Mouse (Mus musculus) C2C12 (cell line): ENCODE data around the gene Aanat. TPM values are rescaled to one million over a fixed set of nuclear protein-coding genes. Genes with fewer than 3 reads are reported as not detected.

Experiments
- H3K27me3 ChIP-seq: one replicate; pipeline ENCODE4 v1.6.1; 2011; ENCODE audit not compliant: control insufficient read depth, insufficient read depth, insufficient read length
- H3K36me3 ChIP-seq: one replicate; pipeline ENCODE4 v1.6.1; 2011; ENCODE audit not compliant: control insufficient read depth, insufficient read depth
- H3K4me3 ChIP-seq: one replicate; pipeline ENCODE4 v1.5.1; 2011; ENCODE audit warnings: mild to moderate bottlenecking, control low read depth; ENCODE audit not compliant: poor library complexity, insufficient read depth, severe bottlenecking
- H3K79me2 ChIP-seq: one replicate; pipeline ENCODE4 v1.6.1; 2011; ENCODE audit not compliant: control insufficient read depth, insufficient read depth
- H3K79me3 ChIP-seq: one replicate; pipeline ENCODE4 v1.6.1; 2011; ENCODE audit warnings: low read depth, control low read depth
- H3ac ChIP-seq: one replicate; pipeline ENCODE3; 2011; ENCODE audit warnings: low read depth; ENCODE audit not compliant: control insufficient read depth, insufficient read length
- CEBPB ChIP-seq: IDR thresholded peaks from one replicate; pipeline ENCODE4 v1.6.1; 2011; ENCODE audit warnings: low read depth, mild to moderate bottlenecking, control low read depth, moderate library complexity
- CTCF ChIP-seq: IDR thresholded peaks from one replicate; pipeline ENCODE4 v1.5.1; 2011; ENCODE audit not compliant: control insufficient read depth, insufficient read depth, insufficient read length
- FOSL1 ChIP-seq: IDR thresholded peaks from one replicate; pipeline ENCODE4 v1.8.0; 2011; ENCODE audit warnings: mild to moderate bottlenecking, low read length; ENCODE audit not compliant: poor library complexity, insufficient read depth, severe bottlenecking
- MAX ChIP-seq: IDR thresholded peaks from one replicate; pipeline ENCODE4 v1.6.1; 2011; ENCODE audit warnings: mild to moderate bottlenecking, control low read depth
- MYOD1 ChIP-seq: IDR thresholded peaks from one replicate; pipeline ENCODE4 v1.6.1; 2011; ENCODE audit warnings: low read depth; ENCODE audit not compliant: control insufficient read depth, insufficient read length
- MYOG ChIP-seq: IDR thresholded peaks from one replicate; pipeline ENCODE4 v1.6.1; 2011; ENCODE audit not compliant: control insufficient read depth, insufficient read length; ENCODE audit errors: extremely low read depth
- USF1 ChIP-seq: IDR thresholded peaks from one replicate; pipeline ENCODE4 v1.6.1; 2011; ENCODE audit warnings: low read depth, mild to moderate bottlenecking, control low read depth, moderate library complexity
- polyA plus RNA-seq: library from polyadenylated mRNA; unstranded; fragments of >200 nt; fragmentation: generic; extraction: Trizol; gene quantifications from one replicate; pipeline ENCODE4 v1.2.1, GENCODE M21; 2012; ENCODE audit warnings: missing spikeins

Gene Aanat
- polyA plus RNA-seq, 1 experiment, result not detected

DNA sequence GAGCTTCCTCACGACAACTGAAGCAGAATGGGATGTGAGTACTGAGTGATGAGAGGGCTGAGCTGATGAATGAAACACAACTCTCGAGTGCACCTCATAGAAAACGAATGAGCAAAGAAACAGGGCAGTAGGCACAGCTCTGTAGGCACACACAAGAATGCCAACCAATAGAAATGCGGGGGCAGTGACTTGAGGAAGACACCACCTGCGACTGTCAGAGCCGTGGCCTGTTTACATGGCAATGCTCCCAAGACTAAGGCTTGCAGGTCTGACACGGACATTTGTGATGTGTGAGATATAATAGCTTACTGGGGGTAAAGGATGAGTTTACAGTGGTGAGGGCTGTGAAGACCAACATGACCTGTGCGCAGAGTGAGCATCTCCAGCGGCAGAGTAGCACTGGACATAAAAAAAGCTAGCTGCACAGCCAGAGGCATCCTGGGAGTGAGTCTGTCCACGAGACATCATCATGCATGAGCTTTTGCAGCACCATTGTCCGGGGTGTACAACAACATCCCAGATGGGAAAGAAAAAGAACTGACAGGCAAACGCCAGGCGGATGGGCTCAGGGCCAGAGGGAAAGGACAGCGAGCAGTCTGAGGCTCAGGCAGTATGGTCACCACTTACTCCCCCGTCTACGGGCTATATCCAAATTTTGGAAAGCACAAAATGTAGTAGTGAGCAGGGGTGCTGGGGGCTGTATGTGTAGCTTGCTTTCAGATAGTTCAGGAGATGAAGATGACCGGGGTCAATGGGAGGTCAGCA, 38.8 kb upstream of the Aanat start:
- no peak overlapping the region for H3ac ChIP-seq
- TF ChIP-seq MYOG (no peak), CEBPB (no peak), CTCF (no peak)
- no peaks in the 10 kb centered on the region for H3K27me3 ChIP-seq
- H3K36me3 ChIP-seq, result peaks cover 46% of the 10 kb centered on the region
- peaks cover 9% of the 10 kb centered on the region for H3K79me3 ChIP-seq
- H3K79me2 ChIP-seq, result peaks cover 35% of the 10 kb centered on the region
- H3K4me3 ChIP-seq, result no peak overlapping the region

DNA sequence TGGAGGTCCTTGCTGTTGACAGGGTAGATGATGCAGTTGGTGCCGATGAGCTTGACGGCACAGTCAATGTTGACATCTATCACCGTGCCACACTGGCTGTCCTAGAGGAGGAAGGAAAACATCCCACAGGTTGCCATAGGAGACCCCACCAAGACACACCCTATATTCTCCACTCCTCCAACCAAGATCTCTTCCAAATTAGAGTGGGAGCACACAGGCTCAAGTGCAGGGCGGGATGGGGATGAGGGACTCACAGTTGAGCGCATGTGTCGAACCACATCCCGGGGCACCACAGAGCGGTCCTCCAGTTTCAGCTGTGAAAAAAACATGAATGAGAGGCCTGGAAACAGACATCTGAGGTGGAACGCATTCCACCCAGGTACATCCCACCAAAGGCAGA, 37.5 kb upstream of the Aanat start:
- peaks cover 35% of the 10 kb centered on the region for H3K36me3 ChIP-seq

DNA sequence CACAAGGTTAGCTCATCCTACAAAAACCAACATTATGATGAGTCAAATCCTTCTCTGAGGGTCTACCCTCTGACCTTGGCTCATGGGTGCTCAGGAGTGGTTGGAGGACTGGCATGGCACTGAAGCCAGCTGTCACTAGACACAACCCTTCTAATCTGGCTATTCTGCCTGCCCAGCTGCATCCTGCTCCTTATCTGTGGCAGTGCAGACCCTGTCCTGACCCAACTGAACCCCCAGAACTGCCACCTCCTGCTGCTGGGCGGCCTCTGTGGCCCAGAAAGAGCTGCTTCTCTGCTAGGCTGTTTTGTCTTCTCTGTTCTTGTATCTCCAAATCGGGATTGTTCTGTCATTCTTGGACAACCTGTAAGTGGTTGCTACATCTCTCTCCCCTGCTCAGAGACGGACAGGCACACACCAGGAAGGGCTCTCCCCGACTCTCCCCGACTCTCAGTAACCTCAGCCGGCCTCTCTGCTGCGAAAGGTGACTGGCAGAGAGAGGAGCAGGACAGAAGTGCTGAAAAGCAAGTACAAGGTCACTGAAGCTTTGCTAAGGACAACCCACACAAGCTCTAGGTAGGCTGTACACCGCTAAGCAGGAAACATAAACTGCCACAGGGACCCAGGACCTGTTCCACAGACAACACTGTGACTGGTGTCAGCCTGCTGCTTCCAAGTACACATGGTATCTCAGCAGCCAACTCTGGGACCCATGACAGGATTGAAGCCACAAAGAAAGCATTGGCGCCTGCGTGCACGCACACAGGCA, 36.8 kb upstream of the Aanat start:
- peaks cover 28% of the 10 kb centered on the region for H3K36me3 ChIP-seq
- peaks cover 27% of the 10 kb centered on the region for H3K79me3 ChIP-seq
- H3ac ChIP-seq, result no peak overlapping the region
- no peak overlapping the region for H3K4me3 ChIP-seq
- peaks cover 54% of the 10 kb centered on the region for H3K79me2 ChIP-seq
- H3K27me3 ChIP-seq, result no peaks in the 10 kb centered on the region
- no peak for TF ChIP-seq CTCF
- no peak for TF ChIP-seq USF1
- TF ChIP-seq MAX, result no peak
- TF ChIP-seq FOSL1, result no peak
- no peak for TF ChIP-seq MYOG
- no peak for TF ChIP-seq MYOD1
- TF ChIP-seq CEBPB, result no peak

More for the DNA sequence above, 37.5 kb upstream of the Aanat start:
- no peaks in the 10 kb centered on the region for H3K27me3 ChIP-seq
- no peak overlapping the region for H3ac ChIP-seq
- peaks cover 48% of the 10 kb centered on the region for H3K79me2 ChIP-seq
- TF ChIP-seq MYOG, result no peak
- TF ChIP-seq MAX, result no peak
- no peak for TF ChIP-seq CTCF
- TF ChIP-seq CEBPB, result no peak
- TF ChIP-seq FOSL1, result no peak
- TF ChIP-seq USF1, result no peak
- TF ChIP-seq MYOD1, result no peak
- H3K79me3 ChIP-seq, result peaks cover 21% of the 10 kb centered on the region
- H3K4me3 ChIP-seq, result no peak overlapping the region

DNA sequence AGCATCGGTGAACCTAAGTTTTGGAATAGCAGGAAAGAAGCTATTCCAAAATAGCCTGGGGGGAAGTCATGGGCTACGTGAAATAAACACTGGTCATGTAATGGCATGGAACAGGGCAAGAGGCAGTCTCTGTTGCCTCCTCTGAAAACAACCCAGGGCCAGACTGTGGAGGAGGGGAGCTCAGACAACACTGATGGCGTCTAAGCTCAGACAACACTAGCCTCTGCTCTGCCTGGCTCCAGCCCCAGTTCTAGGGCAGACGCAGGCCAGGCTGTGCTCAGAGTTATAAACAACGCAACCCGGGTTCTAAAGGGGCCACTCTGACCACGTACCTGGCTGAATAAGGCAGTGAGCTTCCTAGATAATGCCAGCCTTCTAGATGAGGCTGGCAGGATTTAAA, 35.5 kb upstream of the Aanat start:
- Histone ChIP-seq H3ac (no peak overlapping the region), H3K36me3 (peaks cover 16% of the 10 kb centered on the region), H3K79me2 (peaks cover 67% of the 10 kb centered on the region), H3K4me3 (no peak overlapping the region), H3K27me3 (no peaks in the 10 kb centered on the region), H3K79me3 (peaks cover 32% of the 10 kb centered on the region)
- TF ChIP-seq USF1 (no peak), MAX (no peak), MYOG (no peak), FOSL1 (no peak), MYOD1 (no peak), CTCF (no peak), CEBPB (no peak)

DNA sequence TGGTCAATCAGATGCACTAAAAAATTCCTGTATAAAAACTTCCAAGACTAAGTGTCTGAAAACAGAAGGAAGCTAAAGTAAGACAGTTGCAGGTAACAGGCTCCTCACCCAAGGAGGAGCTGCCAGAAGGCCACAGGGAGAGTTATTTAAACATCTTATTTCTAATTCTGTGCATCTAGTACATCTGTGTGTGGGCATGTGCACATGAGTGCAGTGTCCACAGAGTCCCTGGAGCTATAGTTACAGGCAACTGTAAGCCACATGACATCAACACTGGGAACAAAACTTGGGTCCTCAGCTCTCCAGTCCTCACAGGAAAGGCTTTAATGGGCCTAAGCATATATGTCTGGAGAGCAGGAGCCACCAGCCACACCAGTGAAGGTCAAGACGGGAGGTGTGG, 34.0 kb upstream of the Aanat start:
- H3ac ChIP-seq, result no peak overlapping the region
- peaks cover 38% of the 10 kb centered on the region for H3K79me3 ChIP-seq
- no peak overlapping the region for H3K4me3 ChIP-seq
- peaks cover 1% of the 10 kb centered on the region for H3K36me3 ChIP-seq
- TF ChIP-seq MYOD1 (no peak), MYOG (no peak), MAX (no peak), CEBPB (no peak), FOSL1 (no peak), USF1 (no peak), CTCF (no peak)
- H3K27me3 ChIP-seq, result no peaks in the 10 kb centered on the region
- H3K79me2 ChIP-seq, result peaks cover 81% of the 10 kb centered on the region
